Mouse (Mus musculus): ENCODE data around the gene Ripor1.

DNA sequence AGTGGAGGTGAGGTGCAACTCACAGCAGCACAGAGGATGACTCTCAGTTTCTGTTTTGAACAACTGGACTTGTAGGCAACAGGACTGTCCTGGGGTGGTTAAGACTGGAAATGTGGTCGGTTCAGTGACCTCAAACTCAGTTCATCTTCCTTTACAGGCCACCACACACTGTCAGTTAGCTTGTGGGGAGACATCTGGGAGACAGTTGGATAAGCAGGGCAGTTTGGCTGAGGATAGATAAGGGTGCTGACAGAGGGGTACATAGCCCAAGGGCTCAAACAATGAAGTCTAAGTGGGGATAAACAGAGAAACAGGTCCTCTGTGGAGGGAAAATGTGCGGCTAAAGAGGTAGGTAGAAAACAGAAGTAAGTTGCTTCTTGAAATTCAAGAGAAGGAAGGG, 4.3 kb downstream of the Ripor1 start:
- no peak for TF ChIP-seq CTCF (conservative IDR thresholded peaks at IDR 0.05; ENCODE audit: low read length)
- no peak for TF ChIP-seq NANOG (IDR thresholded peaks at IDR 0.05; ENCODE audit: borderline replicate concordance, low read length)
